Mouse (Mus musculus) liver, embryonic 11.5 days (tissue): ENCODE data around the gene Vmn2r57. TPM values are rescaled to one million over a fixed set of nuclear protein-coding genes. Genes with fewer than 3 reads are reported as not detected.
"Not testable (repeated sequence)": the region's sequence is repeated elsewhere in the genome, so short reads cannot be mapped to it uniquely, and the experiment has no call there.

ENCODE experiments used
- ATAC-seq: fragments of 200-750 bp; cut with Nextera tagmentation; replicated peaks from 2 replicates; pipeline ENCODE4 v1.8.0; 2017; ENCODE audit warnings: moderate number of reproducible peaks, mild to moderate bottlenecking, moderate TSS enrichment, moderate library complexity; ENCODE audit not compliant: low FRiP score
- DNase-seq: peaks from one replicate; pipeline ENCODE4 v3.0.0-alpha.2; 2017; ENCODE audit warnings: low spot score
- H3K27ac ChIP-seq: fragments of 300-500 bp; sonication (generic); 2 replicates; pipeline ENCODE4 v1.5.1; 2014; ENCODE audit warnings: mild to moderate bottlenecking, low read depth, low read length, control low read depth
- H3K27me3 ChIP-seq: fragments of 300-500 bp; sonication (generic); replicated peaks from 2 replicates; pipeline ENCODE4 v1.6.1; 2014; ENCODE audit warnings: low read length, mixed read lengths; ENCODE audit not compliant: control insufficient read depth, insufficient read depth
- H3K36me3 ChIP-seq: fragments of 300-500 bp; sonication (generic); 2 replicates; pipeline ENCODE4 v1.6.1; 2014; ENCODE audit warnings: mild to moderate bottlenecking, low read length, moderate library complexity, mixed read lengths; ENCODE audit not compliant: control insufficient read depth, insufficient read depth
- H3K4me1 ChIP-seq: fragments of 300-500 bp; sonication (generic); replicated peaks from 2 replicates; pipeline ENCODE4 v1.6.1; 2014; ENCODE audit warnings: low read length, mixed read lengths; ENCODE audit not compliant: control insufficient read depth, insufficient read depth
- H3K4me2 ChIP-seq: fragments of 300-500 bp; sonication (generic); 2 replicates; pipeline ENCODE4 v1.6.1; 2014; ENCODE audit warnings: mild to moderate bottlenecking, control low read depth, moderate library complexity
- H3K4me3 ChIP-seq: fragments of 300-500 bp; sonication (generic); 2 replicates; pipeline ENCODE4 v1.5.1; 2014; ENCODE audit warnings: low read depth, low read length, control low read depth
- H3K9ac ChIP-seq: fragments of 300-500 bp; sonication (generic); 2 replicates; pipeline ENCODE4 v1.6.1; 2014; ENCODE audit warnings: low read depth, low read length, control low read depth
- H3K9me3 ChIP-seq: fragments of 300-500 bp; sonication (generic); 2 replicates; pipeline ENCODE4 v1.6.1; 2016; ENCODE audit warnings: low read length, inconsistent platforms, mixed read lengths; ENCODE audit not compliant: control insufficient read depth
- WGBS: fragments of 180-500 bp; shearing (Covaris S2); extraction: QIAGEN DNeasy Blood & Tissue Kit; methylation state at CpG from one replicate; pipeline ENCODE4 v1.1.7; 2014; 5-methylcytosine and 5-hydroxymethylcytosine counted together
- polyA plus RNA-seq: library from polyadenylated mRNA; unstranded; fragments of >200 nt; fragmentation: Nextera tagmentation; extraction: Ambion mirVana; gene quantifications from 2 replicates; pipeline ENCODE4 v1.2.1, GENCODE M21; 2014

Vmn2r57 gene
- polyA plus RNA-seq: 0.07 and 0.14 TPM in 2 replicates

GRCm38 (mm10) chr7:41448596-41448995, at the start of gene Vmn2r57:
TSS of gene Vmn2r57 (minus strand) at chr7:41448696.
- ATAC-seq: not testable (repeated sequence)

DNA sequence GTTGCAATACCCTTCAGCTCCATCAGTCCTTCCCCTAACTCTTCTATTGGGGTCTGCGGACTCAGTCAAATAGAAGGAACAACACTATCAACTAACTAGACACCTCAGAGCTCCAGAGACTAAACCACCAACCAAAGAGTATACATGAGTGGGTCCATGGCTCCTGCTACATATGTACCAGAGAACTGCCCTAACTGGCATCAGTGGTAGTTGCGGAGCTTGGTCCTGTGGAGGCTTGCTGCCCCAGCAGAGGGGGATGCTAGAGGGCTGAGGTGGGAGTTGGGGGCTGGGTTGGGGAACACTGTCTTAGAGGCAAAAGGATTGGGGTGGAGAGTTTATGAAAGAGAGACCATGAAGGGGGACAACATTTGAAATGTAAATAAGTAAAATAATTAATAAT, 49.4 kb upstream of the Vmn2r57 start:
- WGBS: 95% methylated on average over 2 of the region's 2 CpGs
- H3K9me3 ChIP-seq: no peaks in the 10 kb centered on the region

More at GRCm38 (mm10) chr7:41448596-41448995, at the start of gene Vmn2r57:
- H3K4me3 ChIP-seq, DNase-seq, H3K36me3 ChIP-seq, H3K4me1 ChIP-seq, H3K4me2 ChIP-seq, H3K27me3 ChIP-seq, H3K9ac ChIP-seq, H3K9me3 ChIP-seq, H3K27ac ChIP-seq: not testable (repeated sequence)
- 53% methylated on average over 1 of the region's 1 CpGs for WGBS

GRCm38 (mm10) chr7:41451864-41452263, 3.4 kb upstream of the Vmn2r57 start:
- Histone ChIP-seq H3K9ac (no peak overlapping the region), H3K27me3 (no peaks in the 10 kb centered on the region), H3K9me3 (peaks cover 3% of the 10 kb centered on the region), H3K4me2 (no peak overlapping the region), H3K36me3 (no peaks in the 10 kb centered on the region), H3K27ac (no peak overlapping the region), H3K4me1 (no peaks in the 10 kb centered on the region), H3K4me3 (no peak overlapping the region)
- WGBS: 17% methylated on average over 10 of the region's 10 CpGs
- peak; percentile 20; the same call in 1 of the 2 replicates for ATAC-seq
- DNase-seq: no peak

More for the DNA sequence above, 49.4 kb upstream of the Vmn2r57 start:
- H3K36me3 ChIP-seq: no peaks in the 10 kb centered on the region; the same call in 1 of the 2 replicates
- no peaks in the 10 kb centered on the region for H3K27me3 ChIP-seq
- H3K9ac ChIP-seq: no peak overlapping the region
- ATAC-seq (no peak), DNase-seq (no peak)
- H3K27ac ChIP-seq: no peak overlapping the region
- no peak overlapping the region for H3K4me2 ChIP-seq
- H3K4me3 ChIP-seq: no peak overlapping the region
- no peaks in the 10 kb centered on the region for H3K4me1 ChIP-seq

DNA sequence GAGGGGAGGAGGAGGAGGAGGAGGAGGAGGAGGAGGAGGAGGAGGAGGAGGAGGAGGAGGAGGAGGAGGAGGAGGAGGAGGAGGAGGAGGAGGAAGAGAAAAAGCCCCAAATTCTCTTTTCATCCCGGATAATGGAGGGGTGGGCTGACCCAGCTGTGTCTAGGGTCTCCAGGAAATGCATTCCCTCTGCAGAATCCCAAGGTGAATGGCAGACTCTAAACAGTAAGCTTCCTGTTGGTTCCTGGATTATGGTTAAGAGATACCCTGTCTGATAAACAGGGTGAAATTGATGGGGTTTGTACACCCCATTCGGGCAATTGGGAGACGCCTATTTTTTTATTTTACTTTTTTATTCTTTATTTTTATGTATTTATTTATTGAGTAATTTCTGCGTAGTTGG, 54.4 kb downstream of the Vmn2r57 start:
- ATAC-seq (no peak), DNase-seq (no peak)
- no peak overlapping the region for H3K4me3 ChIP-seq
- H3K36me3 ChIP-seq: no peaks in the 10 kb centered on the region
- H3K9ac ChIP-seq: no peak overlapping the region
- 71% methylated on average over 4 of the region's 4 CpGs for WGBS
- no peak overlapping the region for H3K27ac ChIP-seq
- no peaks in the 10 kb centered on the region for H3K9me3 ChIP-seq
- H3K27me3 ChIP-seq: no peaks in the 10 kb centered on the region
- peak overlapping the region; percentile 12; the same call in 1 of the 2 replicates for H3K4me2 ChIP-seq
- H3K4me1 ChIP-seq: no peaks in the 10 kb centered on the region

DNA sequence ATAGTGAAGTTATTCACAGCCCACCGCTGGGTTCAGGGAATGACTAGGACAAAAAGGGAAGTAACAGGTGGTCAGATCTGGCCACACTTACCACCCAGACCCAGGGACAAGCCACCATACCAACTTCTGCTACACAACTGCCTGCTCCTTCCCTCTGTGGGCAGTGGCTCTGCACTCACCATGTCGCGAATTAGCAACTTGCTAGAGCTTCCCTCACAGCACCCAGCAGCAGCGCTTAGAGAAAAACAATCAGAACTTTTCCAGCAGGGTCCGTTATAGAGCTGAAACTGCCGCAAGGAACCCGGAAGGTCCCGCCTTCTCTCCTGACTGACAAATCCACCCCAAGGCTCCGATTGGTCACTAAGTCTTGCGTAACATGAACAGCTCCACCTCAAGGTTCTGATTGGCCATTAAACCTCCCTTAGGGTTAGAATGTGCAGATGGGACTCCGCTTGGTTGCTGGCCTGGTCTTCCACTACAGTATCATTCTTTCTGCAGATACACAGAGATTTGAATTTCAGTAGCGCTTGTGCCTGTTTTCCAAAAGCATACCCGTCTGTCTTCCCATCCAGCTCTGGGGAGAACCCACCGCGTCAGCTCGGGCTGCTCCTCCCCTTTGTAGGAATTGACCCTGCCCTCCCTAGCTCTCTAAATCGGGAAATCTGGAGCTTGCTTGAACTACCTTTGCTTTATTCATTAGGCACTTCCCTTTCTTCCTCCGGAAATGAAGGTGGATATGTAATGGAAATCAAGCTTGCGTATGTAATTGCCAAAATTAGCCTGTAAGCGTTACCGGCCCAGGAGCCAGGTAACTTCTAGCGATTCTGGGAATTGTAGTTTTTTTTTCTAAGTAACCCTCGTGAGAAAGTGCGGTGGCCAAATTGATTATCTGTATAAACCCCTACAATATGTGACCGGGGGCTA, 55.2 kb downstream of the Vmn2r57 start, which contains the start of gene AI987944:
TSS of gene AI987944 (minus strand) at position 332 of the 924 bp plus-strand sequence.
- Histone ChIP-seq H3K27me3 (no peaks in the 10 kb centered on the region), H3K9me3 (no peaks in the 10 kb centered on the region), H3K4me2 (peak within 1 kb of the TSS; percentile 68), H3K27ac (peak within 1 kb of the TSS; percentile 40), H3K36me3 (no peaks in the 10 kb centered on the region), H3K4me1 (no peaks in the 10 kb centered on the region), H3K9ac (peak within 1 kb of the TSS; percentile 62), H3K4me3 (peak within 1 kb of the TSS; percentile 66)
- WGBS: under 1% methylated on average over 25 of the region's 25 CpGs
- ATAC-seq (peak; percentile 99), DNase-seq (peak; percentile 77)

Other genes with a start within 250 kb of the Vmn2r57 start
- 9.0 and 9.8 TPM in 2 replicates for gene AI987944, start 55.3 kb downstream of the Vmn2r57 start, polyA plus RNA-seq
- gene Gm20449, start 50.7 kb upstream of the Vmn2r57 start, polyA plus RNA-seq: 0.07 TPM in 1 of 2 replicates, not detected in the other
- gene AW146154, start 51.2 kb upstream of the Vmn2r57 start, polyA plus RNA-seq: 6.6 and 7.9 TPM in 2 replicates
- 0.13 TPM in 1 of 2 replicates, not detected in the other for gene Gm6871, start 125.0 kb upstream of the Vmn2r57 start, polyA plus RNA-seq
- 16.3 and 17.8 TPM in 2 replicates for gene 2610021A01Rik, start 150.5 kb upstream of the Vmn2r57 start, polyA plus RNA-seq
- gene Zfp788, start 184.5 kb upstream of the Vmn2r57 start, polyA plus RNA-seq: 5.6 and 6.9 TPM in 2 replicates